Mouse (Mus musculus): ENCODE results near the gene Pcnx.

DNA sequence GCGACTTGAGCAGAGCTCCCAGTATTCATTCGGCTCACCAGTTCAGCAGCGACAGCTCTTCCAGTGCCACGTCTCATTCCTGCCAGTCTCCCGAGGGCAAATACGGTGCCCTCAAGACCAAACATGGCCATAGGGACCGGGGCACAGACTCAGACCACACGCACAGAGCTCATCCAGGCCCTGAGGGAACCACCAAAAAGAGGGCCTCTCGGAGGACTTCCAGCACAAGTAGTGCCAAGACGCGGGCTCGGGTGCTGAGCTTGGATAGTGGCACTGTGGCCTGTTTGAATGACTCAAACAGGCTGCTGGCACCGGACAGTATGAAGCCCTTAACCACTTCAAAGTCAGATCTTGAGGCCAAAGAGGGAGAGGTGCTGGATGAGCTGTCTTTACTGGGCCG, 59.1 kb downstream of the Pcnx start:
- no peak for TF ChIP-seq MAFK (IDR thresholded peaks at IDR 0.05; ENCODE audit: insufficient read depth, low read depth, low read length)
- TF ChIP-seq ZC3H11A (IDR thresholded peaks at IDR 0.05; ENCODE audit: borderline replicate concordance, low read depth, low read length): no peak
- TF ChIP-seq HCFC1 (IDR thresholded peaks at IDR 0.05; ENCODE audit: borderline replicate concordance, insufficient read depth, low read length): no peak
- no peak for TF ChIP-seq ZNF384 (IDR thresholded peaks at IDR 0.05; ENCODE audit: low read depth, low read length)
